Mouse (Mus musculus) bone marrow macrophage, adult 2 months (primary cell): ENCODE results near the gene Ptgfrn.

ENCODE experiments used
- CTCF ChIP-seq: IDR thresholded peaks from 2 replicates; pipeline ENCODE4 v1.5.1; 2012; ENCODE audit warnings: low read depth, mild to moderate bottlenecking, low read length, moderate library complexity
- POLR2A ChIP-seq: IDR thresholded peaks from 2 replicates; pipeline ENCODE4 v1.6.1; 2012; ENCODE audit warnings: mild to moderate bottlenecking, low read depth, low read length, borderline replicate concordance

DNA sequence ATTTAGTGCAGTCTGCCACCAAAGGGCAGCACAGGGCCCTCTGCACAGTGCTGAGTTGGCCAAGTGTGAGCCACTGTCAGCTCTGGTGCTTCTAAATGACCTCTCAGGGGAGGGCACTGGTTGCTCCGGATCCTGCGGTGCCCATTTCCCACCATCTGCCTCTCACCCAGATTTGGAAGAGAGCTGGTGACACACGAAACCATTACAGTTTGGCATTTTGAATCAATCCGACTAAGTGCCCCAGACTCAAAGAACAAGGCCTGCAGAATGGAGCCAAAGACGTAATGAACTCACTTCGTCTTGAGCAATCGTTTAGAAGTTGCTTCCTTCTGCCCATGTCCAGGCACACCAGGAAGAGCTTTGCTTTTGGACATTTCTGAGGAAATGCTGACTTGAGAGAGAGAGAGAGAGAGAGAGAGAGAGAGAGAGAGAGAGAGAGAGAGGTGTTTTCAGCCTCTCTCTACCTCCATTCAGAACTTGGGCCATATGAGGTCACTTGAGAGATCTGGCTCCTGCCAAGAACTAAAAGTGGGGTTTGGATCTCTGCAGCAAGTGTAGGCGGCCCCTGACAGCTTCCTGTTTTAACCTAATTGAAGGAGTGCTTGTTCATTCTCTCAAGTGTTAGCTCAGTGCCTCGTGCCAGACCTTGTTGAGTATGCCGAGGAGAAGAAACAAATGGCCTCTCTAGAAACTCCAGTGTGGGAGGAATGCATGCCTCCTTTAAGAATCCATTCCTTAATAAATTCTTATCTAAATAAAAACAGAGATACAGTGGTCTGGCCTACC lies 112.1 kb downstream of the Ptgfrn start:
- no peak for TF ChIP-seq CTCF
- TF ChIP-seq POLR2A, result no peak
